Mouse (Mus musculus): ENCODE results near the gene Acbd3. TPM values are rescaled to one million over a fixed set of nuclear protein-coding genes. Genes with fewer than 3 reads are reported as not detected.

The Acbd3 gene
- polyA plus RNA-seq, 1 experiment from 2014 or later: 22.1 TPM

GRCm38 (mm10) chr1:180775849-180776493, 50.1 kb downstream of the Acbd3 start:
- 56% methylated on average over 6 of the region's 6 CpGs for WGBS
- no peaks in the 10 kb centered on the region for H3K9me3 ChIP-seq (replicated peaks)
- H3K4me3 ChIP-seq (replicated peaks): no peak overlapping the region
- H3K4me1 ChIP-seq: peaks cover 48% of the 10 kb centered on the region
- H3K9ac ChIP-seq: 0 out of 2 replicates have a peak overlapping the region, but pooled peaks have one; percentile 16
- ATAC-seq (replicated peaks; ENCODE audit: low FRiP score): no peak
- no peaks in the 10 kb centered on the region for H3K27me3 ChIP-seq
- peak overlapping the region; percentile 41; the same call in 1 of the 2 replicates for H3K27ac ChIP-seq
- no peaks in the 10 kb centered on the region for H3K36me3 ChIP-seq
- H3K4me2 ChIP-seq: no peak overlapping the region

GRCm38 (mm10) chr1:180776494-180776893, 50.7 kb downstream of the Acbd3 start:
- Histone ChIP-seq H3K36me3 (no peaks in the 10 kb centered on the region), H3K4me2 (no peak overlapping the region), H3K27me3 (no peaks in the 10 kb centered on the region), H3K4me1 (peaks cover 42% of the 10 kb centered on the region), H3K27ac (peak overlapping the region; percentile 41), H3K9me3 (replicated peaks) (no peaks in the 10 kb centered on the region), H3K4me3 (replicated peaks) (no peak overlapping the region), H3K9ac (0 out of 2 replicates have a peak overlapping the region, but pooled peaks have one; percentile 16)
- WGBS: 79% methylated on average over 6 of the region's 6 CpGs
- ATAC-seq (replicated peaks; ENCODE audit: low FRiP score): no peak

GRCm38 (mm10) chr1:180777289-180777659, 51.4 kb downstream of the Acbd3 start:
- no peaks in the 10 kb centered on the region for H3K27me3 ChIP-seq
- ATAC-seq (replicated peaks; ENCODE audit: low FRiP score): peak; percentile 27
- H3K36me3 ChIP-seq: no peaks in the 10 kb centered on the region
- no peaks in the 10 kb centered on the region for H3K9me3 ChIP-seq (replicated peaks)
- 2% methylated on average over 10 of the region's 10 CpGs for WGBS
- peak overlapping the region; percentile 84 for H3K9ac ChIP-seq
- H3K27ac ChIP-seq: peak overlapping the region; percentile 99
- peaks cover 39% of the 10 kb centered on the region for H3K4me1 ChIP-seq
- peak overlapping the region; percentile 67 for H3K4me3 ChIP-seq (replicated peaks)
- H3K4me2 ChIP-seq: peak overlapping the region; percentile 98

GRCm38 (mm10) chr1:180777660-180778402, 52.0 kb downstream of the Acbd3 start:
- peak; percentile 87 for ATAC-seq (replicated peaks; ENCODE audit: low FRiP score)
- H3K4me2 ChIP-seq: peak overlapping the region; percentile 98
- peak overlapping the region; percentile 99 for H3K27ac ChIP-seq
- H3K9me3 ChIP-seq (replicated peaks): no peaks in the 10 kb centered on the region
- no peaks in the 10 kb centered on the region for H3K27me3 ChIP-seq
- peak overlapping the region; percentile 67 for H3K4me3 ChIP-seq (replicated peaks)
- WGBS: under 1% methylated on average over 55 of the region's 56 CpGs
- peaks cover 39% of the 10 kb centered on the region for H3K4me1 ChIP-seq
- no peaks in the 10 kb centered on the region for H3K36me3 ChIP-seq
- H3K9ac ChIP-seq: peak overlapping the region; percentile 84

- H3K27ac ChIP-seq: peak overlapping the region; percentile 99
- H3K4me3 ChIP-seq (replicated peaks): peak overlapping the region; percentile 67
- H3K9me3 ChIP-seq (replicated peaks): no peaks in the 10 kb centered on the region
- H3K36me3 ChIP-seq: no peaks in the 10 kb centered on the region
- peaks cover 45% of the 10 kb centered on the region for H3K4me1 ChIP-seq
- ATAC-seq (replicated peaks; ENCODE audit: low FRiP score): peak; percentile 54
- under 1% methylated on average over 13 of the region's 13 CpGs for WGBS
- H3K27me3 ChIP-seq: no peaks in the 10 kb centered on the region
- H3K9ac ChIP-seq: peak overlapping the region; percentile 84
- H3K4me2 ChIP-seq: peak overlapping the region; percentile 98
These were observed 52.5 kb downstream of the Acbd3 start for GRCm38 (mm10) chr1:180778403-180778754.

GRCm38 (mm10) chr1:180778941-180779340, 53.1 kb downstream of the Acbd3 start:
- 85% methylated on average over 10 of the region's 10 CpGs for WGBS
- H3K4me3 ChIP-seq (replicated peaks): no peak overlapping the region

GRCm38 (mm10) chr1:180780291-180780690, 54.4 kb downstream of the Acbd3 start:
- H3K4me3 ChIP-seq (replicated peaks): no peak overlapping the region
- H3K9me3 ChIP-seq (replicated peaks): no peaks in the 10 kb centered on the region
- H3K4me2 ChIP-seq: no peak overlapping the region
- H3K9ac ChIP-seq: no peak overlapping the region
- H3K27ac ChIP-seq: no peak overlapping the region
- no peaks in the 10 kb centered on the region for H3K27me3 ChIP-seq
- no peak for ATAC-seq (replicated peaks; ENCODE audit: low FRiP score)
- WGBS: 74% methylated on average over 8 of the region's 8 CpGs
- H3K36me3 ChIP-seq: no peaks in the 10 kb centered on the region
- H3K4me1 ChIP-seq: peaks cover 48% of the 10 kb centered on the region

More at GRCm38 (mm10) chr1:180778941-180779340, 53.1 kb downstream of the Acbd3 start:
- Histone ChIP-seq H3K36me3 (no peaks in the 10 kb centered on the region), H3K27me3 (no peaks in the 10 kb centered on the region), H3K9me3 (replicated peaks) (no peaks in the 10 kb centered on the region), H3K4me1 (peaks cover 50% of the 10 kb centered on the region), H3K9ac (no peak overlapping the region), H3K27ac (peak overlapping the region; percentile 99; the same call in 1 of the 2 replicates), H3K4me2 (peak overlapping the region; percentile 98)
- no peak for ATAC-seq (replicated peaks; ENCODE audit: low FRiP score)

- Histone ChIP-seq H3K4me1 (peaks cover 39% of the 10 kb centered on the region), H3K36me3 (no peaks in the 10 kb centered on the region), H3K9me3 (replicated peaks) (no peaks in the 10 kb centered on the region), H3K27ac (no peak overlapping the region), H3K4me3 (replicated peaks) (no peak overlapping the region), H3K4me2 (no peak overlapping the region), H3K9ac (no peak overlapping the region), H3K27me3 (no peaks in the 10 kb centered on the region)
- 68% methylated on average over 5 of the region's 5 CpGs for WGBS
- ATAC-seq (replicated peaks; ENCODE audit: low FRiP score): no peak
These were observed 55.4 kb downstream of the Acbd3 start for GRCm38 (mm10) chr1:180781250-180781649.

GRCm38 (mm10) chr1:180782906-180783579, 57.2 kb downstream of the Acbd3 start:
- Histone ChIP-seq H3K27me3 (no peaks in the 10 kb centered on the region), H3K9me3 (replicated peaks) (no peaks in the 10 kb centered on the region), H3K4me1 (peaks cover 24% of the 10 kb centered on the region), H3K36me3 (no peaks in the 10 kb centered on the region), H3K27ac (peak overlapping the region; percentile 87), H3K4me3 (replicated peaks) (no peak overlapping the region), H3K4me2 (no peak overlapping the region), H3K9ac (no peak overlapping the region)
- 44% methylated on average over 9 of the region's 9 CpGs for WGBS
- peak; percentile 43; the same call in 1 of the 2 replicates for ATAC-seq (replicated peaks; ENCODE audit: low FRiP score)

- H3K9me3 ChIP-seq (replicated peaks): no peaks in the 10 kb centered on the region
- H3K27ac ChIP-seq: peak overlapping the region; percentile 87
- H3K9ac ChIP-seq: no peak overlapping the region
- no peak overlapping the region for H3K4me2 ChIP-seq
- H3K4me3 ChIP-seq (replicated peaks): no peak overlapping the region
- H3K4me1 ChIP-seq: peaks cover 23% of the 10 kb centered on the region
- no peaks in the 10 kb centered on the region for H3K27me3 ChIP-seq
- 22% methylated on average over 3 of the region's 3 CpGs for WGBS
- peak; percentile 37; the same call in 1 of the 2 replicates for ATAC-seq (replicated peaks; ENCODE audit: low FRiP score)
- no peaks in the 10 kb centered on the region for H3K36me3 ChIP-seq
These were observed 57.7 kb downstream of the Acbd3 start for GRCm38 (mm10) chr1:180783580-180783928.

- H3K27me3 ChIP-seq: no peaks in the 10 kb centered on the region
- WGBS: 80% methylated on average over 14 of the region's 14 CpGs
- H3K9ac ChIP-seq: no peak overlapping the region
- H3K27ac ChIP-seq: no peak overlapping the region
- H3K9me3 ChIP-seq (replicated peaks): no peaks in the 10 kb centered on the region
- no peak overlapping the region for H3K4me2 ChIP-seq
- H3K4me3 ChIP-seq (replicated peaks): no peak overlapping the region
- peaks cover 17% of the 10 kb centered on the region for H3K4me1 ChIP-seq
- no peak for ATAC-seq (replicated peaks; ENCODE audit: low FRiP score)
- no peaks in the 10 kb centered on the region for H3K36me3 ChIP-seq
These were observed 66.1 kb downstream of the Acbd3 start for GRCm38 (mm10) chr1:180791821-180792480.

All from kidney, embryonic 15.5 days (tissue).